Mouse (Mus musculus): ENCODE results near the gene Asb8. TPM values are rescaled to one million over a fixed set of nuclear protein-coding genes. Genes with fewer than 3 reads are reported as not detected.

Asb8 gene
- polyA plus RNA-seq, 1 experiment = 4.3 TPM

DNA sequence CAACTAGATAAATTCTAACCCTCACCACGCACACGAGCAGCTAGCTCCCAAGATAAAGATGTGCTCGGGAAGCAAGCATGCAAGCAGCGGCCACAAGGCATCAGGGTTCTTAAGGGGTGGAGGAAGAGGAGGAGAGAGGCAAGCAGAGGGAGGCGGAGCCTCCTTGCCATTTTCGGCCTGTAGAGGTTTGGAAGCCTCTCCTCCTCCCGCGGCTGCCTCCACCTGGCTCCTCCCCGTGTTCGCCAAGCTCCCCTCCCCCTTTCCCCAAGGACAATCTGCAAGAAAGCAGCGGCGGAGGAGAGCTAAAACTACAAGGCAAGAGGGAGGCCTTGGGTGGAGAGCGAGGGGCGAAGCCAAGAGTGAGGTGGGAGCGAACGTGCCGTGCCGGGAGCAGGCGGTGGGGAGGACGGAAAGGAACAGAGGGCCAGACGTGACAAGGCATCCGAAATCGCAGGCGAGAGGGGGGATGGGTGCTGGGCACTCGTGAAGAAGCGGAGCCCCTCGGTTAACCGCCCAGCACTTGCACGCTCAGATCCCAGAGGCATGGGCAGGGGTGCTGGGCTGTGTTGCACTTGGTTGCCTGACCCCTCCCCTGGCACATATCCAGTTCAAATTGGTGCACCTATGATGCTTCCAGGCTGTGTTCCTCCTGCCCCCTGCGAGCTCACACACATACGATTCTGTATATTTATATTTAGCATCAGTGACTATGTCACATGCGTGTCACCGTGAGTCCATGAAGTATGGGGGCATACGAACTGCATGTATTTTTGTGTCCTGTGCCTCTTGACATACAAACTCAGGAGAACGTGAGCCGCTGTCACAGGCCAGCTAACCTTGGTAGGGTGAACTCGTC lies 56.9 kb downstream of the Asb8 start:
- no peaks in the 10 kb centered on the region for H3K27me3 ChIP-seq (replicated peaks)
- peak overlapping the region; percentile 99 for H3K4me3 ChIP-seq (replicated peaks)
- H3K36me3 ChIP-seq (replicated peaks; ENCODE audit: low read length) = peaks cover 18% of the 10 kb centered on the region
- no peak for TF ChIP-seq FLI1 (IDR thresholded peaks at IDR 0.05; ENCODE audit: low read length)
- no peak for TF ChIP-seq GATA1 (IDR thresholded peaks at IDR 0.05; ENCODE audit: borderline replicate concordance, low read length)
- no peaks in the 10 kb centered on the region for H3K9me3 ChIP-seq
- peaks cover 53% of the 10 kb centered on the region for H3K4me1 ChIP-seq

DNA sequence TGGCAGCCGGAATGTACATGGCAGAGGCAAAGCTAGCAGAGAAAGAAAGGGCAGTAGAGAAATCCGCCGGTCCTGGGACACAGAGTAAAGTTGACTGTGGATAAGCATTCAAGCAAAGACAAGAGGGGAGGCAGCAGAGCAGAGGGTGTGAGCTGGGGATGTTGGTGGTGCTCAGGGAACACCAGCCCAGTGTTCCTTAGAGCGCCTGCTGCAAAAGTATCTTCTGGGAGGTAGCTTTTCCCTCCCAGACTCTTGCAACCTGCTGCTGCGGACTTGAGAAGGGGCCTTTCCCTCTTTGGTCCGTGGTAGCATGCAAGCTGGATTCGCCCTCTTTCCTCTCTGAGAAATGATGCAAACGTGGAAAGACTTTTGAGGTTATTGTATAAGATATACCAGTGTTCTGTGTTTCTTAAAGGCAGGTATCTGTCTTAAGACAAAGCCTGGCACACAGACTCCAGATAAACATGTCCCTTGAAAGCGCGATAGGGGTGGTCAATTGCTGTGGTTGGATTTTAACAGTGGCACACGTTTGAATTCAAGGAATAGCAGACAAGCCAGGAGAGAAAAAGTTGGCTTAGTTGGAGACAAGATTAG lies 57.6 kb downstream of the Asb8 start:
- Histone ChIP-seq H3K4me3 (replicated peaks) (peak overlapping the region; percentile 99), H3K27me3 (replicated peaks) (no peaks in the 10 kb centered on the region), H3K36me3 (replicated peaks; ENCODE audit: low read length) (peaks cover 16% of the 10 kb centered on the region), H3K4me1 (peaks cover 53% of the 10 kb centered on the region), H3K9me3 (no peaks in the 10 kb centered on the region)
- TF ChIP-seq GATA1 (IDR thresholded peaks at IDR 0.05; ENCODE audit: borderline replicate concordance, low read length) = no peak
- TF ChIP-seq FLI1 (IDR thresholded peaks at IDR 0.05; ENCODE audit: low read length) = no peak

DNA sequence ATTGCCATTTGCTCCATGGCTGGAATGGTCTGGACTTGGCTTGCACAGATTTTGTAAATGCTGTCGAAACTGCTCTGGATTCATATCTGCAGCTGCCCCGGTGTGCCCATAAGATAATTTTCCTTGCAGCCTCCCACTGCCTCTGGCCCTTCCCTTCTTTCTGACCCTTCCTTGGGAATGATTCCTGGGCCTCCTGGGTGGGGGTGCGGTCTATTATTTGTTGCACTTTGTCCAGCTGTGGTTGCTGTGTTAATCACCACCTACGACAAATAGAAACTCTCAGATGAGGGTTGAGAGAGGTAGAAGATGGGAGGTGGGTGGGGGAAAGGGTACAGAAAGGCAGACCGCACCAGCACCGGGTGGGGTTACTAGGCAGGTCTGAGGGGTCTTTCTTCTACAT lies 58.2 kb downstream of the Asb8 start:
- TF ChIP-seq FLI1 (IDR thresholded peaks at IDR 0.05; ENCODE audit: low read length) = no peak
- TF ChIP-seq GATA1 (IDR thresholded peaks at IDR 0.05; ENCODE audit: borderline replicate concordance, low read length) = no peak
- Histone ChIP-seq H3K4me3 (replicated peaks) (no peak overlapping the region), H3K36me3 (replicated peaks; ENCODE audit: low read length) (peaks cover 10% of the 10 kb centered on the region), H3K9me3 (no peaks in the 10 kb centered on the region), H3K4me1 (peaks cover 51% of the 10 kb centered on the region), H3K27me3 (replicated peaks) (no peaks in the 10 kb centered on the region)

DNA sequence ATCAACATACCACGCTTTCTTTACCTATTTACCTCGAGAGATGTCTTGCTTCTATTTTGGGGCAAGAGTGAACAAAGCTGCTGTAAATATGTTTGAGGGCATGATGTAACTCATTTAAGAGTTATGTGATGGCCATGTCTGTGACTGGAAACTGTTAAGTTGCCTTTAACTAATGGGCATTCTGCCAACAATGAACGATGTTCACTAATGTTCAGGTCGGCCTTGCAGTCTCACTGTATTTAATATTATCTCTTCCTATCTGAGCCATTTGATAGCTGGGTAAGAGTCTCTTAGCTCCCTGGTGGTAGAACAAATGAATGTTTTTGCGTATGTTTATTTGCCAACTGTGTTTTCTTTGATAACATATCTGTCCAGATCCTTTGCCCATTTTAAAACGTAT lies 58.9 kb downstream of the Asb8 start:
- no peak overlapping the region for H3K4me3 ChIP-seq (replicated peaks)
- peaks cover 44% of the 10 kb centered on the region for H3K4me1 ChIP-seq
- peaks cover 3% of the 10 kb centered on the region for H3K36me3 ChIP-seq (replicated peaks; ENCODE audit: low read length)
- TF ChIP-seq GATA1 (IDR thresholded peaks at IDR 0.05; ENCODE audit: borderline replicate concordance, low read length) = no peak
- TF ChIP-seq FLI1 (IDR thresholded peaks at IDR 0.05; ENCODE audit: low read length) = no peak
- H3K9me3 ChIP-seq = no peaks in the 10 kb centered on the region
- H3K27me3 ChIP-seq (replicated peaks) = no peaks in the 10 kb centered on the region

DNA sequence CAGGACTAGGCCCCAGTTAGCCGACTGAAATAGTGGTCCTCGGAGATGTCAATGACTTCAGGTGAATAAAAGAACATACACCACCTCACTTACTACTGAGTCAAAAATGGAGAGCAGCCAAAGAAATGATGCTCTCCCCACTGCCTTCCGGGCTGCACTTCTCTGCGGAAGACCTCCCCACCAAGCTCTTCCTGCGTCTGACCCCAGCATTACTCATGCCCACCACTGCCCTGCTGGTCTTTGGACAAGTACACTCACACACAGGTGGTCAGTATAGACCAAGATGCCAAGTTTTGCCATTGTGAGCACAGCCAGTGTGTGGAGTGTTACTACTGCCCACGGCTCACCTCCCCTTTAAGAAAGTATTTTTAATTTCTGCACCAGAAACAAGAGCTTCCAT lies 63.0 kb downstream of the Asb8 start:
- no peak overlapping the region for H3K4me3 ChIP-seq (replicated peaks)
- no peaks in the 10 kb centered on the region for H3K36me3 ChIP-seq (replicated peaks; ENCODE audit: low read length)
- no peak for TF ChIP-seq FLI1 (IDR thresholded peaks at IDR 0.05; ENCODE audit: low read length)
- TF ChIP-seq GATA1 (IDR thresholded peaks at IDR 0.05; ENCODE audit: borderline replicate concordance, low read length) = no peak
- no peaks in the 10 kb centered on the region for H3K27me3 ChIP-seq (replicated peaks)
- peaks cover 16% of the 10 kb centered on the region for H3K4me1 ChIP-seq
- no peaks in the 10 kb centered on the region for H3K9me3 ChIP-seq

DNA sequence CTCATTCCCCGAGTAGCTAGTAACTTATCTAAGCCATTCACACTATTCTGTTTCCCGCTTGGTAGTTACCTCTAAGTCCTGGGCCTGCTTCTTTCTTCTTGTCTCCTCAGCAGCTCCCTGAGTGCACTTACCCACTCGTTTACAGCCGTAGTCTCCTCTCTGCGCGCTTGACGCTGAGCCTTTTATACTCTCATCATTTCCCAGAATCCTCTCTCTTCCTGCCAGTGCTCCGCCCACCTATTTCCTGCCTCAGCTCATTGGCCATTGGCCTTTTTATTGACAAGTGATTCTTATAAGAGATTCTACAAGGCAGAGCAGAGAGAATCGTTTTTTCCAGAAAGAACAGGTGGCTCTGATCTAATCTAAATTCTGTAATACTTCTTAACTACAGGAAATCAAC lies 66.9 kb downstream of the Asb8 start:
- H3K9me3 ChIP-seq = no peaks in the 10 kb centered on the region
- peaks cover 13% of the 10 kb centered on the region for H3K4me1 ChIP-seq
- no peak overlapping the region for H3K4me3 ChIP-seq (replicated peaks)
- no peak for TF ChIP-seq GATA1 (IDR thresholded peaks at IDR 0.05; ENCODE audit: borderline replicate concordance, low read length)
- no peak for TF ChIP-seq FLI1 (IDR thresholded peaks at IDR 0.05; ENCODE audit: low read length)
- peaks cover 3% of the 10 kb centered on the region for H3K36me3 ChIP-seq (replicated peaks; ENCODE audit: low read length)
- H3K27me3 ChIP-seq (replicated peaks) = no peaks in the 10 kb centered on the region

DNA sequence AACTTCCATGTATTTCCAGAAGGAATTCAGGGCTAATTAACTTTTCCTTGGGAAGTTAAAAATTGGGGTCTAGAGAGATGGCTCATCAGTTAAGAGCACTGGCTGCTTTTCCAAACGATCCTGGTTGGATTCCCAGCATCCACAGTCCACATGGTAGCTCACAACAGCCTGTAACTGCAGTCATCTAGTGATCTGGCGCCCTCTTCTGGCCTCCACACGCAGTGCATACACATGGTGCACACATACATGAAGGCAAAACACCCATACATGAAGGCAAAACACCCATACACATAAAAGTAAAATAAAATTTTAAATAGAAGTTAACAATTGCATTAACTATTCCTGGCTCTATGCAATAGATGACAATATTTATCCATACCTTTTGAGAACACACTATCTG lies 68.5 kb downstream of the Asb8 start:
- TF ChIP-seq FLI1 (IDR thresholded peaks at IDR 0.05; ENCODE audit: low read length) (no peak), GATA1 (IDR thresholded peaks at IDR 0.05; ENCODE audit: borderline replicate concordance, low read length) (no peak)
- H3K4me1 ChIP-seq = peaks cover 17% of the 10 kb centered on the region
- no peaks in the 10 kb centered on the region for H3K27me3 ChIP-seq (replicated peaks)
- no peaks in the 10 kb centered on the region for H3K9me3 ChIP-seq
- no peak overlapping the region for H3K4me3 ChIP-seq (replicated peaks)
- peaks cover 3% of the 10 kb centered on the region for H3K36me3 ChIP-seq (replicated peaks; ENCODE audit: low read length)

DNA sequence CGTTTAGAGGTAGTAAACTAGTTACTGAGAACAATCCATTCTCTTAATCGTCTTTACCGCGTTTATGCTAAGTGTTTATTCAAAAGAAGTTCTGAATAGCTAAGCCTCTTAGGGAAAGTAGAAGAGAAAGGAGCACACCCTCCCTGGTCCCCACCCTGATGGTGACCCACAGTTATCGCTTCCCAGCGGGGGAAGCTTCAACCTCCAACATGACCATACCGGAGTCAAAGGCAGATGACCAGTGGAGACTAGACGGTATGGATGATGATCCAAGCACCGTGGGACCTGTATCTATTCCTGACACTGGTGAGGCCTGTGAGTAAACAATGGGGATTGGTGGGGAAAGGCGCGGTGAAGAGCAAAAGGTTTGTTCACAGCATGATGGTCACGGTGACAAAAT lies 70.5 kb downstream of the Asb8 start:
- Histone ChIP-seq H3K4me1 (peaks cover 28% of the 10 kb centered on the region), H3K36me3 (replicated peaks; ENCODE audit: low read length) (peaks cover 3% of the 10 kb centered on the region), H3K9me3 (no peaks in the 10 kb centered on the region), H3K27me3 (replicated peaks) (no peaks in the 10 kb centered on the region), H3K4me3 (replicated peaks) (no peak overlapping the region)
- TF ChIP-seq GATA1 (IDR thresholded peaks at IDR 0.05; ENCODE audit: borderline replicate concordance, low read length) (no peak), FLI1 (IDR thresholded peaks at IDR 0.05; ENCODE audit: low read length) (no peak)

DNA sequence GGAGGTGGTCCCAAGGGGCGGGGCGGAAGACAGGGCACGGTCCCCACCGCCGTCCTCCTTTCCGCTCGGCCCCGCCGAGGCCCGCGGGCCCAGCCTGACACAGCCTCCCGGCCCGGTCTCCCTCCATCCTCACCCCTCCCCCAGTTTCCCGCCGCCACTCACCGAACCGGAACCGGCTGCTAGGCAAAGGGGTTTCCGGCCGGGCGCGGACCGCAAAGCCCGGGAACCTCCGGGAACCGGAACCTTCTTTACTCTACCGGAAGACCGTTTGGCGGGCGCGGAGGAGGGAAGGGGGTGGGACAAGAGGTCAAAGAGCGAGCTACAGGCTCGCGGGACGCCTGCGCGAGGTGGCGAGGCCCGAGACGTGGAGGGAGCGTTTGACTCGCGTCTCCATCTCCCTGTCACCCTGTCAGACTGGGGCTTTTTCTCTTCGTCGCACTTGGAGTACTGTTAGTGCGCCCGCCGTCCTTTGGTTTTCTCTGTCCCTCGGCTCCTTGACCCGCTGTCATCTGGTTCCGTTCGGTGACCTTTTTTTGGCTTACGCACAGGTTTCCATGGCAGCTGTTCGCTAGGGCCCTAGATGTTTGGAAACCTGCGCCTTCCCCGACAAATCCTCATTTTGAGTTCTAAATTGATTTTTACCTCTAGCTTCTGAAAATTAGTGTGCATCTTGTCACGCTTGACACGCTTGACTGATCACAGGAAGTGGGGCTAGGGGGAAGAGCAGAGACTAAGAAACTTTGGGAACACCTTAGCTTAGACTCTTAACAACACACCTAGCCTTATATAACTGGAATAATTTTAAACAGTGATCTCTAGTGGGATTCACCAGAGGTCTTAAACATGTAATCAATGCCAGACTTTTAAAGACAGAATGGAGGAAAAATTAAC lies 72.1 kb downstream of the Asb8 start, which contains the start of gene Senp1:
TSS of gene Senp1 (minus strand) at position 624 of the 891 bp plus-strand sequence.
- Histone ChIP-seq H3K36me3 (replicated peaks; ENCODE audit: low read length) (peaks cover 12% of the 10 kb centered on the region), H3K4me3 (replicated peaks) (peak within 1 kb of the TSS; percentile 98), H3K27me3 (replicated peaks) (no peaks in the 10 kb centered on the region), H3K4me1 (peaks cover 39% of the 10 kb centered on the region), H3K9me3 (no peaks in the 10 kb centered on the region)
- TF ChIP-seq FLI1 (IDR thresholded peaks at IDR 0.05; ENCODE audit: low read length) = peak; percentile 75; the same call in 1 of the 2 replicates
- no peak for TF ChIP-seq GATA1 (IDR thresholded peaks at IDR 0.05; ENCODE audit: borderline replicate concordance, low read length)

Measured in megakaryocyte, embryonic 14.5 days (primary cell).